8 mouse cellular contexts compared by ENCODE assay signal in the genomic region with DNA sequence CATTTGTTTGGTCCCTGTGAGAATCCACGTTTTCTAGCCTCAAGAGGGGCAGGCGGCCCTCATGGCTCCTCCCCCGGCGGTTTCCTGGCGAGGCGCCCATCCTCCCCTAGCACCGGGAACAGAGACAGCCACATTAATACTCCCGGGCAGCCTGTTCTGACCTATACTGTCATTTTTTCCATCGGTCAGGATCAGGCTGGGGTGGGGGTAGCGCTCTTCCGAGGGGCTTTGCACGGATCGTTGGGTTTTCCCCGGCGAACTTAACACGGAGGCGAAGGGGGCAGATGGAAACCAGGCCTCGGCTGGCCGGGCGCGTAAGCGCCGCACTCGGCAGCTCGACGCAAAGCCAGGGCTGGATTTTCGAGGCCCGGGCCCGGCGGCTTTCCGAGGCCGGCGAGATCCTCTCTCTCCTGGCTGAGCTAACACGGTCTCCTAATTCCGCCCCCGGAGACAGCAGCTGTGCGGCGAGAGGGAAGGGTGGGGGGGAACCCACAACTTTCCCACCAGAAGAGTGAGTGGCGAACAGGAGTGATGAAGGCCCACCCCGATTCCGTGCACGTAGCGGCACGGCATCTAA. TPM values are rescaled to one million over a fixed set of nuclear protein-coding genes. Genes with fewer than 3 reads are reported as not detected.
A peak's percentile ranks its signal among the peaks of the same experiment; 100 is the strongest.
DNase-seq lines count a peak whose midpoint lies in the region; ATAC-seq and TF ChIP-seq lines count a peak whose summit lies in the region.

No protein-coding gene starts in this region.

- TF ChIP-seq POLR2A in cerebellum, adult 2 months (IDR thresholded peaks at IDR 0.05; ENCODE audit: borderline replicate concordance, insufficient read depth, low read length), result no peak

- H3K27ac ChIP-seq in cerebellum, adult 2 months (ENCODE audit: insufficient read depth, low read length), result no peak overlapping the region
- H3K27ac ChIP-seq in forebrain, embryonic 12.5 days, result peak overlapping the region; percentile 48

- WGBS in cerebellum, adult 2 months, result 3% methylated on average over 44 of the region's 44 CpGs
- 12% methylated on average over 38 of the region's 44 CpGs for WGBS in forebrain, embryonic 12.5 days

- H3K36me3 ChIP-seq in forebrain, embryonic 12.5 days (replicated peaks), result no peaks in the 10 kb centered on the region

- ATAC-seq in cerebellum, adult (ENCODE audit: insufficient number of reproducible peaks, low FRiP score, low TSS enrichment), result no peak
- ATAC-seq in activated CD4-positive, CD25-positive, alpha-beta regulatory T cell, adult 4 months, result peak; percentile 5
- ATAC-seq in forebrain, embryonic 12.5 days (ENCODE audit: low FRiP score), result peak; percentile 61
- peak; percentile 34 for ATAC-seq in megakaryocyte, adult 5-6 weeks (ENCODE audit: poor library complexity, severe bottlenecking)

- no peak overlapping the region for H3K9ac ChIP-seq in forebrain, embryonic 12.5 days

- H3K9me3 ChIP-seq in forebrain, embryonic 12.5 days, result no peaks in the 10 kb centered on the region

- DNase-seq in cerebellum, adult 2 months, result peak in 1 of 2 experiments; percentile 38
- peak; percentile 79 to 80 for DNase-seq in heart, postnatal 14 days
- DNase-seq in left cerebral cortex, postnatal 14 days (ENCODE audit: low spot score in 2 of 2), result peak; percentile 55 to 64
- DNase-seq in spleen, postnatal 10 days (ENCODE audit: low spot score in 2 of 2), result peak; percentile 22 to 50

- 0 out of 2 replicates have a peak, but pooled peaks cover 3% of the 10 kb centered on the region for H3K4me1 ChIP-seq in cerebellum, adult 2 months (ENCODE audit: control insufficient read depth, insufficient read depth, low read length)
- peaks cover 40% of the 10 kb centered on the region for H3K4me1 ChIP-seq in forebrain, embryonic 12.5 days

- no peak for TF ChIP-seq CTCF in cerebellum, adult 2 months (IDR thresholded peaks at IDR 0.05; ENCODE audit: borderline replicate concordance, insufficient read depth, low read depth, low read length)

- H3K4me2 ChIP-seq in forebrain, embryonic 12.5 days, result peak overlapping the region; percentile 62

- peak overlapping the region; percentile 45 for H3K4me3 ChIP-seq in cerebellum, adult 2 months (replicated peaks; ENCODE audit: insufficient read depth, low read depth, low read length)
- peak overlapping the region; percentile 23 for H3K4me3 ChIP-seq in forebrain, embryonic 12.5 days (replicated peaks)

- no peaks in the 10 kb centered on the region; the same call in 1 of the 2 replicates for H3K27me3 ChIP-seq in cerebellum, adult 2 months (ENCODE audit: control insufficient read depth, insufficient read depth, low read length)
- peaks cover 74% of the 10 kb centered on the region for H3K27me3 ChIP-seq in forebrain, embryonic 12.5 days

- intact Hi-C loops in heart, postnatal 14 days (cut with DNase I), result loop anchor here (2.0 kb wide), 1 partner anchor 94 kb away; no protein-coding TSS in a partner anchor
- intact Hi-C loops in left cerebral cortex, postnatal 14 days (cut with DNase I), result loop anchor here (5.0 to 10.0 kb wide), 5 partner anchors 66 to 494 kb away; no protein-coding TSS in a partner anchor

RNA-seq across cellular contexts. Expression of a gene that starts 1.8 kb away (rescaled TPM):
- polyA plus RNA-seq in cerebellum, adult 2 months (2012; rRNA removed), result 12.2 and 12.9 TPM in 2 replicates
- polyA plus RNA-seq in activated CD4-positive, CD25-positive, alpha-beta regulatory T cell, adult 4 months (2017; shearing (Covaris generic)), result 10 to 100 TPM; 21.6 to 23.6 TPM
- 23.1 and 23.5 TPM in 2 replicates for polyA plus RNA-seq in forebrain, embryonic 12.5 days (2016; fragmentation: Nextera tagmentation; extraction: Ambion mirVana)
- total RNA-seq in heart, postnatal 14 days (2021), result 10 to 100 TPM; 24.4 to 25.8 TPM
- total RNA-seq in left cerebral cortex, postnatal 14 days (2021), result 10 to 100 TPM; 27.1 to 27.4 TPM
- total RNA-seq in megakaryocyte, adult 5-6 weeks (2015), result 27.3 and 27.7 TPM in 2 replicates
- total RNA-seq in megakaryocyte, adult 5-6 weeks (2017), result 24.7 and 27.9 TPM in 2 replicates
